Mouse (Mus musculus): ENCODE data around the gene Cdc34.

Cdc34 gene

GRCm38 (mm10) chr10:79670071-79670888 lies 11.7 kb upstream of the Cdc34 start:
- no peak for DNase-seq (ENCODE audit: low read depth in 1 of 2, low spot score in 2 of 2)

- no peak for DNase-seq (ENCODE audit: low read depth in 1 of 2, low spot score in 2 of 2)
Observed at GRCm38 (mm10) chr10:79671396-79672087, 10.5 kb upstream of the Cdc34 start.

- DNase-seq (ENCODE audit: low read depth in 1 of 2, low spot score in 2 of 2): no peak
Observed at GRCm38 (mm10) chr10:79672088-79672455, 9.9 kb upstream of the Cdc34 start.

- DNase-seq (ENCODE audit: low read depth in 1 of 2, low spot score in 2 of 2): no peak
Observed at GRCm38 (mm10) chr10:79673054-79673453, 8.9 kb upstream of the Cdc34 start.

- DNase-seq (ENCODE audit: low read depth in 1 of 2, low spot score in 2 of 2): no peak
Observed at GRCm38 (mm10) chr10:79675346-79676035, 6.5 kb upstream of the Cdc34 start.

- DNase-seq (ENCODE audit: low read depth in 1 of 2, low spot score in 2 of 2): no peak
Observed at GRCm38 (mm10) chr10:79680606-79681495, 1.1 kb upstream of the Cdc34 start.

- no peak for DNase-seq (ENCODE audit: low read depth in 1 of 2, low spot score in 2 of 2)
Observed at GRCm38 (mm10) chr10:79682551-79682915, 538 bp downstream of the Cdc34 start.

GRCm38 (mm10) chr10:79682916-79683582 lies 1.1 kb downstream of the Cdc34 start:
- DNase-seq (ENCODE audit: low read depth in 1 of 2, low spot score in 2 of 2): no peak

GRCm38 (mm10) chr10:79683726-79684640 lies 2.0 kb downstream of the Cdc34 start:
- no peak for DNase-seq (ENCODE audit: low read depth in 1 of 2, low spot score in 2 of 2)

- no peak for DNase-seq (ENCODE audit: low read depth in 1 of 2, low spot score in 2 of 2)
Observed at GRCm38 (mm10) chr10:79684770-79685600, 3.0 kb downstream of the Cdc34 start.

- DNase-seq (ENCODE audit: low read depth in 1 of 2, low spot score in 2 of 2): no peak
Observed at GRCm38 (mm10) chr10:79686219-79686618, 4.2 kb downstream of the Cdc34 start.

GRCm38 (mm10) chr10:79686691-79687090 lies 4.7 kb downstream of the Cdc34 start:
- no peak for DNase-seq (ENCODE audit: low read depth in 1 of 2, low spot score in 2 of 2)

- DNase-seq (ENCODE audit: low read depth in 1 of 2, low spot score in 2 of 2): no peak
Observed at GRCm38 (mm10) chr10:79687513-79687912, 5.5 kb downstream of the Cdc34 start.

GRCm38 (mm10) chr10:79688720-79689119 lies 6.7 kb downstream of the Cdc34 start, which contains the start of gene Gzmm:
Gene Gzmm, plus strand, starts transcription at chr10:79689020.
- DNase-seq (ENCODE audit: low read depth in 1 of 2, low spot score in 2 of 2): no peak

- no peak for DNase-seq (ENCODE audit: low read depth in 1 of 2, low spot score in 2 of 2)
Observed at GRCm38 (mm10) chr10:79689178-79689577, 7.2 kb downstream of the Cdc34 start.

- DNase-seq (ENCODE audit: low read depth in 1 of 2, low spot score in 2 of 2): no peak
Observed at GRCm38 (mm10) chr10:79691986-79692548, 10.1 kb downstream of the Cdc34 start.

- DNase-seq (ENCODE audit: low read depth in 1 of 2, low spot score in 2 of 2): no peak
Observed at GRCm38 (mm10) chr10:79693580-79694378, 11.8 kb downstream of the Cdc34 start.

GRCm38 (mm10) chr10:79694379-79694655 lies 12.3 kb downstream of the Cdc34 start:
- no peak for DNase-seq (ENCODE audit: low read depth in 1 of 2, low spot score in 2 of 2)

Data from monocyte, adult 2 months (primary cell).